Mouse (Mus musculus): ENCODE data around the gene Optn. TPM values are rescaled to one million over a fixed set of nuclear protein-coding genes. Genes with fewer than 3 reads are reported as not detected.
"Not testable (repeated sequence)": the region's sequence is repeated elsewhere in the genome, so short reads cannot be mapped to it uniquely, and the experiment has no call there.

The Optn gene
- total RNA-seq (2022), result 100 to 1,000 TPM in 2 of 4 experiments, 10 to 100 TPM in 2; 75.5 to 187 (median 117) TPM

- DNase-seq, result peak; percentile 87
Observed at GRCm38 (mm10) chr2:5063299-5064205, at the start of gene Optn. Gene Optn, minus strand, starts transcription at chr2:5064051.

GRCm38 (mm10) chr2:5112785-5113291, 49.0 kb upstream of the Optn start:
- DNase-seq, result no peak

GRCm38 (mm10) chr2:5102891-5103290, 39.0 kb upstream of the Optn start:
- no peak for DNase-seq

GRCm38 (mm10) chr2:5101743-5102245, 37.9 kb upstream of the Optn start:
- DNase-seq, result no peak

DNA sequence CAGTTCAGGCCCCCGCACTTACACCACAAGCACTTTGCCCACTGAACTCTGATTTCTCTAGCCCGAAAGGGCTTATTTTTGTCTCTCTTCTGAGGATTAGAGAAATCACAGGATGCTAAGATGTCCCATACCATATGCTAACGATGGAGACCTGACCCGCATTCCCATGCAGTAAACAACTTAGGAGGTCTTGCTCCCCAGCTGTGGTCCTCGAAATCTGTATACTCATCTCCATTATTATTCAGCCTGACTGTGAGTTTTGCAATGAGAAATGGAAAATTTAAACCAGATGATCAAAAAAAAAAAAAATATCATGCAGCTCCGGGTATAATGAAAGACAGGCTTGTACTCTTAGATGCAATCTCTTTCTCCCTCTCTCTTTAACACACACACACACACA, 35.3 kb upstream of the Optn start:
- no peak for DNase-seq

DNA sequence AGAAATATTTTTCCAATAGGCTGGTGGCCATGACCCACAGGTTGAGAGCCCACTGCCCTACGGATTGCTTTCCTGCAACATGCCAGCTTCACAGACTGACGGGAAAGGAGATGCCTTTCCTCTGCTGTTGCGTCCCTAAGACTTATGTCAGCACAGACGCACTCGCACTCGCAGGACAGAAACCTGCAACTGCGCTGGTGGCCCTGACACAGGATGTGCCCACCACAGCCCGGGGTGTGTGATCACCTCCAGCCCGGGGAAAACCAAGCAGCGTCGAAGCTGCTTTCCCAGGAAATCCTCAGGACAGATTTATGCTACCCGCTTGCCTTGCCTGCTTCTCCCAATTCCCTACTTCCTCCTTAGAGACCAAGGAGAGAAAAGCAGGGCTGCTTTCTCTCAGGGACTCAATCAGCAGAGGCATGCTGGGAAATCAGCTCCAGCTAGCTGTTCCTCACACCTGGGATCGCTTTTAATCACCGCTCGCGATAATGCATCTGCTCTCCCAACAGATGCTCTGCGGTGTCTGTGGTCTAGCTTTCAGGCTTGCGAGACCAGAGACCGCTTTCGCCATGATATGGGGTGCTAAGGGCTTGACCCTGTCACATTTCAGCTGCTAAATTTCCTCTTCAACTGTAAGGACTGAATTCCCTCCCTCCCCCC, 34.1 kb upstream of the Optn start:
- DNase-seq, result no peak

- DNase-seq, result no peak
Observed at GRCm38 (mm10) chr2:5095316-5095715, 31.5 kb upstream of the Optn start.

- no peak for DNase-seq
Observed at GRCm38 (mm10) chr2:5094876-5095275, 31.0 kb upstream of the Optn start.

DNA sequence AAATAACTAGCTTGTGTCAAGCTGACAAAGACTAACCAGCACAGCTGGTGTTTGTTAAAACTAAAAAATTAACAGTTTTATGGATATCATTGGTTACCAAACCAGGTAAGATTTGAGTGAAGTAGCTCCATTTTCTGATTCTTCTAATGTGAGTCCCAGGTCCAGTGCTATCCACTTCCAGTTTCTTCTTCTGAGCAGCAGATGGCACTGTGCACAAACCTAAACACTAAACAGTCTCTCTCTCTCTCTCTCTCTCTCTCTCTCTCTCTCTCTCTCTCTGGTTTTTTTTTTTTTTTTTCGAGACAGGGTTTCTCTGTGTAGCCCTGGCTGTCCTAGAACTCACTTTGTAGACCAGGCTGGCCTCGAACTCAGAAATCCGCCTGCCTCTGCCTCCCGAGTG, 26.5 kb upstream of the Optn start:
- not testable (repeated sequence) for DNase-seq

- DNase-seq, result no peak
Observed at GRCm38 (mm10) chr2:5087667-5088066, 23.8 kb upstream of the Optn start.

GRCm38 (mm10) chr2:5083739-5084138, 19.9 kb upstream of the Optn start:
- no peak for DNase-seq

DNA sequence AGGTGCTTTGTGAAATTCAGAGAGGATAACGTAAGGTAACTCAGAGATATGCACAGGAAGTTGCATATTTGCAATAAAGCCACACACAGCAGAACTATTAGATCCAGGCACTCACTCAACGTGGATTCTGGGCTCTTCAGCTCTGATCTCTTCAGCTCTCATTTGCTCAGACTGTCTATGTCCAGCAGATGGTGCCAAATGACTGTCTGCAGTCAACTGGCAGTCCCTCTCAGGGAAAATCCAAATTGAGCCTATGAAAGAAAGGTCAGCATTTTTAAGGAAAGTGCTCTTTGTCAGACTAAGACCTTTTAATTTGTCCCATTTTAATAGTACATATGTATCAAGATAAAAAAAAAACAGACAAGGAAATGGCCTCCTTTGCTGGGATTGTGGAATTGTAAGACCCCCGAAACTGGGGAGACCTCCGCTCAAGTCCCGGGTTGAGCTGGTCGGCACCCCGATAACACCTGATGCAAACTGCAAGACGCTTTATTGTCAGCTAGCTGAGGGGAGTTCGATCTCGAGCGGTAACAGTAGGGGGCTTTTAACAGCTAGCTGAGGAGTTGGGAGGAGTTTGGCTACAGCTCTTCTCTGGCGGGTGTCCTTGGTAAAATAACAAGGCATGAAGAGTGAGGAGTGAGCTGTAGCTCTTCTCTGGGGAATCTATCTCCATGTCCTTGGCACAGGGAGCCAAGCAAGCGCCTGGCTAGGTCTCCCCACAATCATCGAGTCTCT, 16.4 kb upstream of the Optn start:
- DNase-seq, result peak; percentile 40

- DNase-seq, result no peak
Observed at GRCm38 (mm10) chr2:5077937-5078336, 14.1 kb upstream of the Optn start.

DNA sequence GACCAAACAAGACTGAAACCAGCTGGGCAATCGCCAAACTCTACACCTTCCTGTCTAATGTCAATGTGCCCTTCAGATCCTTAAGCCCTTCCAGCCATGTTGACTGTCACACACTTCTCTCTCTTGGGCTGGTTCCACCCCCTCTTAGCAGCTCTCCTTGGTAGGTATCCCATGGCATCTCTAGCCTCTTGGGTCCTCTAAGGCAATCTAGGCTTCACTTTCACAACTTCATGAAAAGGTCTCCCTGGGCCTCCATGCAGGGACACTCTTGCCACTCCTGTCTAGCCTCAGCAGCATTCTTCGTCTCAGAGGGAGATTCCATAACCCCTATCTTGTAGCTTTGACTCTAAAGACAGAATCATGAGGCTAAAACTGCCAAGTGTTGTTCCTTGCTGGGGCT, 13.6 kb upstream of the Optn start:
- DNase-seq, result no peak

- no peak for DNase-seq
Observed at GRCm38 (mm10) chr2:5075856-5076255, 12.0 kb upstream of the Optn start.

- no peak for DNase-seq
Observed at GRCm38 (mm10) chr2:5075432-5075831, 11.6 kb upstream of the Optn start.

- DNase-seq, result no peak
Observed at GRCm38 (mm10) chr2:5073785-5074184, 9.9 kb upstream of the Optn start.

DNA sequence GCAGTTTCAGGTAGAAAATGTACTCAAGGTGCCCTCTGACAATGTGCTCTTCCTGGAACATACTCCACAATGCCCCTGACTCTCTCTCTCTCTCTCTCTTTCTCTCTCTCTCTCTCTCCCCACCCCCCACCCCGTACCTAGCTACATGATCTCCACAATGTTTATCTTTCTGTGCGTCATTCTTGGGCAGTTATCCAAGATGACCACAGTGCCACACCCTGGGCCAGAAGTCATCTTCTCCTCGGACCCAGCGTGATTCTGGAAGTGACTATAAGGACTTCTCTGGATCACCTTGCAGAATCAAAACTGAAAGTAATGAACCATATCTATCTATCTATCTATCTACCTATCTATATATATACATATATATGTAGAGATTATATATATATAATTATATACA, 4.1 kb upstream of the Optn start:
- DNase-seq, result no peak

GRCm38 (mm10) chr2:5067254-5067653, 3.4 kb upstream of the Optn start:
- DNase-seq, result not testable (repeated sequence)

DNA sequence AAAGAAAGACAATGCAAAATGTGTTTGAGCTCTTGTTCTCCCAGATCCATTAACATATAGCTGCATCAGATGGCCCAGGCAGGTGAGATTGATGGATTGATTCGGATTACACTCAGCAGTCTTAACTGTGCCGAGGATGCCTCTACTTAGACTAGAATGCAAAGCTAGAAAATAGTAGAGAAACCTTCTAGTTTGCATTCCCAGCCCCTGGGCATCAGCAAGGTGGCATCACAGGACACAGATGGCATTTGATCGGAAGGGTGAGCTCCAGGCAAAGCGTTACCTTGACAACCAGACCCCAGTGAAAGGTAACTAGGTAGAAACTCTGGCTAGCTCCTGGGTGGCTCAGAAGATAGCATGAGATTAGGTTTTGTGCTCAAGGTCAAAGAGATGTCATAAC, 396 bp upstream of the Optn start:
- no peak for DNase-seq

- DNase-seq, result no peak
Observed at GRCm38 (mm10) chr2:5062496-5063298, 1.2 kb downstream of the Optn start.
